Mouse (Mus musculus): ENCODE measurements around the gene Cdk14. TPM values are rescaled to one million over a fixed set of nuclear protein-coding genes. Genes with fewer than 3 reads are reported as not detected.

Cdk14 gene
- 21.8 and 25.1 TPM in 2 replicates for polyA plus RNA-seq (2015; fragmentation: Nextera tagmentation; extraction: Ambion mirVana)

DNA sequence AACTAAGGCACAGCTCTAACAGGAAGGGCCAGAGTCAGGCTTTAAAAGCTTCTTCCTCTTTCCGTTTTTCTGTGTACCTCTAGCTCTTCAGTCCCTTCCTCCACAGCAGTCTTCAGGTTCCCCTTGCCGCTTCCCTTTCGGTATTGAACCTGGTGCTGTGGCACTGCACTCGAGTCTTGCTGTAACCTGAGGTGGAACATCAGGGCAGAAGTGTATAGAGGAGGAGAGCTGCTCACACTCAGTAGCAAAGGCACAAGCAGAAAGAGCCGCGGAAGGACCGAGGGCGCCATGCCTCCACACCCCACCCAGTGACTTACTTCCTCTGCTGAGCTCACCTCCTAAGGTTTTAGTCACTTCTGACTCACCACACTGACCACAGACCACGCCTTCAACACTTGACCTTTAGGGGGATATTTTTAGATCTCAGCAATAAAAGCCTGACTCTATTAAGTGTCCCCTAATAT is at the start of gene Cdk14:
Gene Cdk14 (minus strand): TSS at position 321 of the 464 bp plus-strand sequence.
- H3K9ac ChIP-seq = no peak within 1 kb of the TSS
- 86% methylated on average over 9 of the region's 9 CpGs for WGBS
- H3K27ac ChIP-seq = no peak within 1 kb of the TSS
- H3K9me3 ChIP-seq (replicated peaks) = no peaks in the 10 kb centered on the region
- H3K27me3 ChIP-seq = no peaks in the 10 kb centered on the region
- H3K4me1 ChIP-seq = no peaks in the 10 kb centered on the region
- no peaks in the 10 kb centered on the region for H3K36me3 ChIP-seq (ENCODE audit: poor library complexity, severe bottlenecking)
- no peak within 1 kb of the TSS for H3K4me3 ChIP-seq
- no peak within 1 kb of the TSS for H3K4me2 ChIP-seq
- ATAC-seq = no peak

DNA sequence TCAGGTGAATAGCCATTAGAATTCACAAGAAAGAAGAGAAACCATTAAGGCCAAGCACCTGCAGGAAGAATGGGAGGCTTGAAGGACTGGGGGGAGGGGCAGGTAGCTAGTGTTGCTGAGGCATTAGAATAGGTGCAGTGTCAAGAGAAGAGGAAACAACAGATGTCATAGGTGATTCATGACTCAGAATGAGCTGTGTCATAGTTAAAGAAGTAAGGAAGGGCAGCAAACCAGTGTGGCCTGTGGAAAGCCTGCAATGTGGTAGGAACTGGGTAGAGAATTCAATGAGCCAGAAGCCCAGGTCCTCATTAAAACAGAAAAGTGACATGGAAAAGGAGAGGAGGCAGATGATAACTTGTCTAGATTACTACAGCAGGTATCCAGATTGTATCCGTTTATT is 45.1 kb upstream of the Cdk14 start:
- H3K4me2 ChIP-seq = no peak overlapping the region
- no peak for ATAC-seq
- H3K4me3 ChIP-seq = no peak overlapping the region
- 92% methylated on average over 1 of the region's 1 CpGs for WGBS
- no peak overlapping the region for H3K27ac ChIP-seq
- no peaks in the 10 kb centered on the region for H3K9me3 ChIP-seq (replicated peaks)
- H3K9ac ChIP-seq = no peak overlapping the region
- no peaks in the 10 kb centered on the region for H3K36me3 ChIP-seq (ENCODE audit: poor library complexity, severe bottlenecking)
- H3K27me3 ChIP-seq = no peaks in the 10 kb centered on the region
- no peaks in the 10 kb centered on the region for H3K4me1 ChIP-seq

- peak; percentile 61; the same call in 1 of the 2 replicates for ATAC-seq
- Histone ChIP-seq H3K9me3 (replicated peaks) (no peaks in the 10 kb centered on the region), H3K4me2 (no peak overlapping the region), H3K9ac (no peak overlapping the region), H3K27me3 (no peaks in the 10 kb centered on the region), H3K36me3 (ENCODE audit: poor library complexity, severe bottlenecking) (no peaks in the 10 kb centered on the region), H3K27ac (no peak overlapping the region), H3K4me1 (peaks cover 4% of the 10 kb centered on the region), H3K4me3 (no peak overlapping the region)
- 38% methylated on average over 5 of the region's 5 CpGs for WGBS
Observed at GRCm38 (mm10) chr5:5431746-5432438, 11.8 kb upstream of the Cdk14 start.

- no peak overlapping the region for H3K4me2 ChIP-seq
- no peaks in the 10 kb centered on the region for H3K27me3 ChIP-seq
- no peaks in the 10 kb centered on the region for H3K9me3 ChIP-seq (replicated peaks)
- no peaks in the 10 kb centered on the region for H3K36me3 ChIP-seq (ENCODE audit: poor library complexity, severe bottlenecking)
- H3K4me1 ChIP-seq = no peaks in the 10 kb centered on the region
- 89% methylated on average over 6 of the region's 6 CpGs for WGBS
- no peak overlapping the region for H3K27ac ChIP-seq
- H3K4me3 ChIP-seq = no peak overlapping the region
- H3K9ac ChIP-seq = no peak overlapping the region
- ATAC-seq = no peak
Observed at GRCm38 (mm10) chr5:5423723-5424171, 3.6 kb upstream of the Cdk14 start.

GRCm38 (mm10) chr5:5423081-5423480 is 3.0 kb upstream of the Cdk14 start:
- H3K4me2 ChIP-seq = no peak overlapping the region
- ATAC-seq = no peak
- no peaks in the 10 kb centered on the region for H3K9me3 ChIP-seq (replicated peaks)
- H3K9ac ChIP-seq = no peak overlapping the region
- H3K4me1 ChIP-seq = no peaks in the 10 kb centered on the region
- no peaks in the 10 kb centered on the region for H3K27me3 ChIP-seq
- H3K36me3 ChIP-seq (ENCODE audit: poor library complexity, severe bottlenecking) = no peaks in the 10 kb centered on the region
- H3K27ac ChIP-seq = no peak overlapping the region
- WGBS = 99% methylated on average over 4 of the region's 4 CpGs
- H3K4me3 ChIP-seq = no peak overlapping the region

DNA sequence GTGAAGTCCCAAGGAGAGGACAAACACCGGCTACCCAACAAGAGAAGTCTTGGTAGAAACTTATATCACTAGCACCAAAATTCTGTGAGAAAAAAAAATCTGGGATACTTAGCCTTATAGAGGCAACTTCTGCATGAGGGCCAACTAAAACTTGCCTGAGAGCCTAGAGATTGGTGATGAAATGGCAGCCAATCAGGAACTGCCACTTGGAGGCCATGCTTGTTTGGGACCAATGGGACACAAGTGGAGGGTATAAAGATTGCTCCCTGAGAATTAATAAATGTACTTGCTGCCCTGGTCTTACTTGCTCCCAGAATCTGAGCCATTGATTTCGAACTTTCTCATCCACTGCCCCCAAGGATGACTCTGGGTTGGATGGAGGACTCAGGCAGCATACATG is 1.3 kb upstream of the Cdk14 start:
- no peaks in the 10 kb centered on the region for H3K36me3 ChIP-seq (ENCODE audit: poor library complexity, severe bottlenecking)
- 92% methylated on average over 2 of the region's 2 CpGs for WGBS

GRCm38 (mm10) chr5:5419253-5419652 is 859 bp downstream of the Cdk14 start:
- no peak for ATAC-seq
- no peaks in the 10 kb centered on the region for H3K9me3 ChIP-seq (replicated peaks)
- no peak overlapping the region for H3K27ac ChIP-seq
- no peaks in the 10 kb centered on the region for H3K4me1 ChIP-seq
- H3K27me3 ChIP-seq = no peaks in the 10 kb centered on the region
- H3K36me3 ChIP-seq (ENCODE audit: poor library complexity, severe bottlenecking) = no peaks in the 10 kb centered on the region
- H3K9ac ChIP-seq = no peak overlapping the region
- no peak overlapping the region for H3K4me2 ChIP-seq
- 80% methylated on average over 1 of the region's 1 CpGs for WGBS
- no peak overlapping the region for H3K4me3 ChIP-seq

More for the DNA sequence above, 1.3 kb upstream of the Cdk14 start:
- ATAC-seq = no peak
- H3K4me3 ChIP-seq = no peak overlapping the region
- no peaks in the 10 kb centered on the region for H3K4me1 ChIP-seq
- H3K9me3 ChIP-seq (replicated peaks) = no peaks in the 10 kb centered on the region
- no peaks in the 10 kb centered on the region for H3K27me3 ChIP-seq
- no peak overlapping the region for H3K4me2 ChIP-seq
- H3K27ac ChIP-seq = no peak overlapping the region
- H3K9ac ChIP-seq = no peak overlapping the region

GRCm38 (mm10) chr5:5414835-5415234 is 5.3 kb downstream of the Cdk14 start:
- Histone ChIP-seq H3K4me2 (no peak overlapping the region), H3K27ac (no peak overlapping the region), H3K27me3 (no peaks in the 10 kb centered on the region), H3K9me3 (replicated peaks) (no peaks in the 10 kb centered on the region), H3K9ac (no peak overlapping the region), H3K4me1 (no peaks in the 10 kb centered on the region), H3K36me3 (ENCODE audit: poor library complexity, severe bottlenecking) (no peaks in the 10 kb centered on the region), H3K4me3 (no peak overlapping the region)
- WGBS = 89% methylated on average over 3 of the region's 3 CpGs
- no peak for ATAC-seq

- H3K4me3 ChIP-seq = no peak overlapping the region
- no peak overlapping the region for H3K27ac ChIP-seq
- H3K36me3 ChIP-seq (ENCODE audit: poor library complexity, severe bottlenecking) = no peaks in the 10 kb centered on the region
- no peaks in the 10 kb centered on the region for H3K27me3 ChIP-seq
- ATAC-seq = no peak
- no peak overlapping the region for H3K9ac ChIP-seq
- no peaks in the 10 kb centered on the region for H3K4me1 ChIP-seq
- 97% methylated on average over 2 of the region's 2 CpGs for WGBS
- H3K9me3 ChIP-seq (replicated peaks) = no peaks in the 10 kb centered on the region
- H3K4me2 ChIP-seq = no peak overlapping the region
Observed at GRCm38 (mm10) chr5:5411886-5412285, 8.2 kb downstream of the Cdk14 start.

DNA sequence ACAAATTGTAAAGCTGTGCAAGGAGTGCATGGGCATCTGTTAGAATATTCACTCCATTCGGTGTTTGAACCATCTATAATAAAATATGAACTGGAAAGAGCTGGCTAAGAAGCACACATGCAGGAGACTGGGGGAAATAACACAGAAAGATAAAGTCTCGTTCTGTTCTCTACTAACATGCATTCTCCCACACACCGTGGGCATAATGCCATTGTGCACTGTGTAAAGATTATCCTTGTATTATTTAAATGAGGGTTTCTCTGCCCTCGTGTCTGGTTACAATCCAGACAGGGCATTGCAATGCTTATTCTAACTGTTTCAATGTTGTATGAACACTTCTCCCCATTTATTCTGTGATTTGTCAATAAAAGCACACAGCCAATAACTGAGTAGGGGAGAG is 18.1 kb downstream of the Cdk14 start:
- H3K9ac ChIP-seq = no peak overlapping the region
- H3K27me3 ChIP-seq = no peaks in the 10 kb centered on the region
- no peaks in the 10 kb centered on the region for H3K9me3 ChIP-seq (replicated peaks)
- no peaks in the 10 kb centered on the region for H3K36me3 ChIP-seq (ENCODE audit: poor library complexity, severe bottlenecking)
- H3K4me1 ChIP-seq = no peaks in the 10 kb centered on the region
- 38% methylated on average over 4 of the region's 4 CpGs for WGBS
- no peak overlapping the region for H3K4me3 ChIP-seq
- no peak overlapping the region for H3K4me2 ChIP-seq
- H3K27ac ChIP-seq = no peak overlapping the region
- ATAC-seq = no peak

DNA sequence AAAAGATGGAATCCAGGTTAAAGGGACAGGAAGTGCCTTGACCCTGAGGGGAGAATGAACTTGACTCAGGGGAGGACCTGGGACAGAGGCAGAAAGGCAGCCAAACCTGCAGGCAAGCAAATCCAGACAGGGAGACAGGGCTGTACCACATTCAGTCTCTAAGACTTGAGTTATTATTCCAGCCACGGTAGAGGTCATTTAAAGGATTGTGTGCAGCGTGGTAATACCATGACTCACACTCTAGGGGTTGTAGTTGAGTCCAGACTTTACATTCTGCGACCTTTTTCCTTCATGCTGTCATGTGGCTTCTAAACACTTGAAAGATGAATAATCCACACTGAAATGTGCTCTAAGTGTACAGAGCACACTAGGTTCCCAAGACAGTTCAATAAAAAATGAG is 27.3 kb downstream of the Cdk14 start:
- 56% methylated on average over 3 of the region's 3 CpGs for WGBS
- Histone ChIP-seq H3K27ac (no peak overlapping the region), H3K9me3 (replicated peaks) (no peaks in the 10 kb centered on the region), H3K4me3 (no peak overlapping the region), H3K4me2 (no peak overlapping the region), H3K27me3 (no peaks in the 10 kb centered on the region), H3K36me3 (ENCODE audit: poor library complexity, severe bottlenecking) (no peaks in the 10 kb centered on the region), H3K9ac (no peak overlapping the region), H3K4me1 (no peaks in the 10 kb centered on the region)
- no peak for ATAC-seq

GRCm38 (mm10) chr5:5380731-5381718 is 39.1 kb downstream of the Cdk14 start:
- H3K4me1 ChIP-seq = peaks cover 24% of the 10 kb centered on the region
- 3% methylated on average over 23 of the region's 23 CpGs for WGBS
- peak overlapping the region; percentile 79 for H3K4me2 ChIP-seq
- no peaks in the 10 kb centered on the region for H3K36me3 ChIP-seq (ENCODE audit: poor library complexity, severe bottlenecking)
- H3K4me3 ChIP-seq = peak overlapping the region; percentile 76
- no peaks in the 10 kb centered on the region for H3K27me3 ChIP-seq
- peak overlapping the region; percentile 94 for H3K27ac ChIP-seq
- H3K9ac ChIP-seq = peak overlapping the region; percentile 91
- H3K9me3 ChIP-seq (replicated peaks) = no peaks in the 10 kb centered on the region
- no peak for ATAC-seq
